Mouse (Mus musculus): ENCODE data around the gene Psmb10. TPM values are rescaled to one million over a fixed set of nuclear protein-coding genes. Genes with fewer than 3 reads are reported as not detected.
A peak's percentile ranks its signal among the peaks of the same experiment; 100 is the strongest.

Gene Psmb10
- polyA plus RNA-seq, 1 experiment, result 137 TPM

GRCm38 (mm10) chr8:105943321-105943739, 5.1 kb upstream of the Psmb10 start, which contains the start of gene Lcat:
Lcat (minus strand) TSS chr8:105943382.
- TF ChIP-seq POLR2A (IDR thresholded peaks at IDR 0.05; ENCODE audit: extremely low read depth, insufficient read depth, low read length) (peak; percentile 66; the same call in 1 of the 2 replicates), CTCF (IDR thresholded peaks at IDR 0.05; ENCODE audit: extremely low read depth, insufficient read depth, low read length) (no peak)
- no peak within 1 kb of the TSS for H3K4me3 ChIP-seq (ENCODE audit: insufficient read depth, low read length)

DNA sequence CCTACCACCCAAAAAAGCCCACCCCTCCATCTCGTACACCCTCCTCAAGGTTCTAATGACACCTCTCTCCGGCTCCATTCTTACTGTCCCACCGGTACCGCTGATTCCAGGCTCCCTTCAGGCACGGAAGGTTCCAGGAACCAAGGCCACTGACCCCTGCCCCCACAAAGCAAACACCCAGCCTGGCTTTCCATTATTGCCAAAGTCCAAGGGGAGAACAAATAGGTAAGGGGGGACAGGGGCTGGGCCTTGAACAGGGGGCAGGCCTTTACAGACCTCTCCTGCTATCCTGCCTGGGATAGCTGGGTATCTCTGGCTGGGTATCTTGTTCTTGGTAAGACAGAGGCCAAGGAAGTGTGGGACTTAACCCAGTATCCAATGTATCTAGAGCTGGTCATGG, 4.3 kb upstream of the Psmb10 start:
- no peak overlapping the region for H3K27ac ChIP-seq (ENCODE audit: insufficient read depth, low read length)
- no peaks in the 10 kb centered on the region for H3K4me1 ChIP-seq (ENCODE audit: control insufficient read depth, insufficient read depth, low read length)
- H3K4me3 ChIP-seq (ENCODE audit: insufficient read depth, low read length), result no peak overlapping the region
- TF ChIP-seq POLR2A (IDR thresholded peaks at IDR 0.05; ENCODE audit: extremely low read depth, insufficient read depth, low read length) (no peak), CTCF (IDR thresholded peaks at IDR 0.05; ENCODE audit: extremely low read depth, insufficient read depth, low read length) (no peak)

More at GRCm38 (mm10) chr8:105943321-105943739, 5.1 kb upstream of the Psmb10 start, which contains the start of gene Lcat:
- Histone ChIP-seq H3K4me1 (ENCODE audit: control insufficient read depth, insufficient read depth, low read length) (no peaks in the 10 kb centered on the region), H3K27ac (ENCODE audit: insufficient read depth, low read length) (peak within 1 kb of the TSS; percentile 76)

- no peak for TF ChIP-seq POLR2A (IDR thresholded peaks at IDR 0.05; ENCODE audit: extremely low read depth, insufficient read depth, low read length)
- no peak for TF ChIP-seq CTCF (IDR thresholded peaks at IDR 0.05; ENCODE audit: extremely low read depth, insufficient read depth, low read length)
- H3K4me1 ChIP-seq (ENCODE audit: control insufficient read depth, insufficient read depth, low read length), result no peaks in the 10 kb centered on the region
- H3K27ac ChIP-seq (ENCODE audit: insufficient read depth, low read length), result no peak overlapping the region
- H3K4me3 ChIP-seq (ENCODE audit: insufficient read depth, low read length), result no peak overlapping the region
Observed at GRCm38 (mm10) chr8:105942026-105942425, 3.8 kb upstream of the Psmb10 start.

DNA sequence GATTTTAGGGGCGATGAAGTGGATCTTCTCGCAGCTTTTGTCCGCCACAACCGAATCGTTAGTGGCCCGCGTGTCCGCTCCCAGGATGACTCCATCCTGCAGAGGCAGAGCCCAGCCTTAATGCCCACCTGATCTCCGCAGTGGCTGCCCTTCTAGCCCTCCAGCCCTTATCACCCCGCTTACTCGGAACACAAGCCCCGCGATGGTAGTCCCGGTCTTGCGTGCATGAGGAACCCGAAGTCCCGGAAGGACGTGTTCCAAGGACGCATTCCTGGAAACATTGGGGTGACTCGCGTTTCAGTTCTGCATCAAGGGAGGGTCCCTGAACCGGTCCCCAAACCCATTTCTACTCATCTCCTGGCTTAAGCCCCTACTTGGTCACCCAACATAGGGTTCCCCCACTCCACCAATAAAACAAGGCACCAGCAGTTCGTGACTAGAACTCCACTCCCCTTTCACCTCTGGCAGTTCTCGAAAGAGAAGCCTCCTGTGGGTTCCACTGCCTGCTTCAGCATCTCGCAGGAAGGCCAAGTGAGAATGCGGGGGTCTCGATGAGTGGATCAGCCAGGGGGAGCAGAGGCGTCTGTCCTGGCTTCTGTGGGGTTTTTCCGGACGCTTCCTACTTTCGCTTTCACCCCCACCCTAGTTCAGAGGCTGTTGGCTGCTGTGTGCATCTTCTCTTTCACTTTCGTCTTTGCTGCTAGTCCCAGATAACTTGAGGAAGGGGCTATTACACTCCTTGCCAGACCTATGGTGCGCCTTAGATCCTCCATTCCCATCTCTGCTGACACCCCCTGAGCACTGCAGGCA, 543 bp downstream of the Psmb10 start:
- TF ChIP-seq POLR2A (IDR thresholded peaks at IDR 0.05; ENCODE audit: extremely low read depth, insufficient read depth, low read length), result peak; percentile 17; the same call in 1 of the 2 replicates
- no peak for TF ChIP-seq CTCF (IDR thresholded peaks at IDR 0.05; ENCODE audit: extremely low read depth, insufficient read depth, low read length)
- Histone ChIP-seq H3K4me3 (ENCODE audit: insufficient read depth, low read length) (peak overlapping the region; percentile 91), H3K4me1 (ENCODE audit: control insufficient read depth, insufficient read depth, low read length) (peaks cover 2% of the 10 kb centered on the region; the same call in 1 of the 2 replicates), H3K27ac (ENCODE audit: insufficient read depth, low read length) (peak overlapping the region; percentile 89)

DNA sequence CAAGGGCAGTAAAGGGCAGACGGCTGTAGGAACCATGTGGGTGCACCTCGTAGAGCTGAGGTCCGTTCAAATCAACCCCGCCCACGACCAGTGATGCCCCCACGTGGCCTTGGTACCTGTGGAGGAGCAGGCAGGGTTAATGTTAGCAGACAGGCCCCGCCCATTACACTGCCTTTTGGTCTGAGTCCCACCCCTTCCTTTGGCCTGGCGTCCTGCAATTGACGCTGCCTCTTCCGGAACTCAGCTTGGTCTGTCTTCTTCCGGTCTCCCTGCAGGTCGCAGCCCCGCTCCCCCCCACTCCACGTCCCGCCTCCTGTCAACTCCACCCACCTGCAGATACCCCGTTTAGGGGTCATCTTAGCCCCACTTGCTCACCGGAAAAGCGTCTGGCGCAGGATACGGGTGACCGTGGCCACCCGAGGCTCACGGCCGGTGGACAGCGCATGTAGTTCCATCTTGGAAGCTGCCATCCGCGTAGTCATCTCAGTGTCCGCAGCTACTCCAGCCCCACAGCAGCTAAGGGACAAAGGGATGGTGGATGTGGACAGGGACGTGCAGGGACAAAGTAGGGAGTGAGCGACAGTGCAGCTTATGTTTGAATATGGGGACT, 1.3 kb downstream of the Psmb10 start:
- peaks cover 2% of the 10 kb centered on the region; the same call in 1 of the 2 replicates for H3K4me1 ChIP-seq (ENCODE audit: control insufficient read depth, insufficient read depth, low read length)
- peak overlapping the region; percentile 91 for H3K4me3 ChIP-seq (ENCODE audit: insufficient read depth, low read length)
- H3K27ac ChIP-seq (ENCODE audit: insufficient read depth, low read length), result peak overlapping the region; percentile 89
- TF ChIP-seq POLR2A (IDR thresholded peaks at IDR 0.05; ENCODE audit: extremely low read depth, insufficient read depth, low read length) (peak; percentile 86), CTCF (IDR thresholded peaks at IDR 0.05; ENCODE audit: extremely low read depth, insufficient read depth, low read length) (no peak)

DNA sequence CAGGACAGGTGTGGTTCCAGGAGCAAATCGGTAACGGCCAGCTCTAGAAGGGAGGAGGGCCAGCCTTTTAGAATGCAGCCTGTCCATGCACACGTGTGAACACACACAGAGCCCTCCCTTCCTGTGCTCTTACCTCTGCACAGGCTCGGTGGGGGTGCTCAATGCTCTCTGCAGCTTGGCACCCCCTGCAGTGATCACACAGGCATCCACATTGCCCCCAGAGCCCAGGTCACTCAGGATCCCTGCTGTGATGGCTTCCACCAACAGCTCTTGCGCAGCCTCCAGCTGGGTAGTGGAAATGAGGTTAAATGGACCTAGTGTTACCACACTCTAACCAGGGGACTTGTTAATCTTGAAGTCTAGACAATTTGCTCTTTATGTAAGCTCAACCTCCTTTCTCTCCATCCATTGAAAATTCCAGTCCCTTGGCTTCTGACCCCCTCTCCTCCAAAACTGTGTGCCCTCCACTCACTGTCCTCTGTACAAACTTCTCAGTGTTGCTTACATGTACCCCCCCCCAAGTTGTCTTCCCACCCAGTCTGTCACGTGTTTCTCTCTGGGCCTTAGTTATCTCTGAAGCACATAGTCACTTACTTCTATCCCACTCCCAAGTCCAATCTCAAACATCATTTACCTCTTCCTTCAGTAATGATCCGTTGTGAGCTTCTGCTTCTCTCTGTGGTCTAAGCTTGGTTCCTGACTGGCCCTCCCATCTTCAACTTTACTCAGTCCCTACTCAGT, 2.2 kb downstream of the Psmb10 start:
- H3K4me1 ChIP-seq (ENCODE audit: control insufficient read depth, insufficient read depth, low read length), result peaks cover 2% of the 10 kb centered on the region; the same call in 1 of the 2 replicates
- no peak for TF ChIP-seq POLR2A (IDR thresholded peaks at IDR 0.05; ENCODE audit: extremely low read depth, insufficient read depth, low read length)
- TF ChIP-seq CTCF (IDR thresholded peaks at IDR 0.05; ENCODE audit: extremely low read depth, insufficient read depth, low read length), result no peak
- peak overlapping the region; percentile 91 for H3K4me3 ChIP-seq (ENCODE audit: insufficient read depth, low read length)
- peak overlapping the region; percentile 61; the same call in 1 of the 2 replicates for H3K27ac ChIP-seq (ENCODE audit: insufficient read depth, low read length)

GRCm38 (mm10) chr8:105935105-105935504, 3.1 kb downstream of the Psmb10 start:
- H3K27ac ChIP-seq (ENCODE audit: insufficient read depth, low read length), result no peak overlapping the region

DNA sequence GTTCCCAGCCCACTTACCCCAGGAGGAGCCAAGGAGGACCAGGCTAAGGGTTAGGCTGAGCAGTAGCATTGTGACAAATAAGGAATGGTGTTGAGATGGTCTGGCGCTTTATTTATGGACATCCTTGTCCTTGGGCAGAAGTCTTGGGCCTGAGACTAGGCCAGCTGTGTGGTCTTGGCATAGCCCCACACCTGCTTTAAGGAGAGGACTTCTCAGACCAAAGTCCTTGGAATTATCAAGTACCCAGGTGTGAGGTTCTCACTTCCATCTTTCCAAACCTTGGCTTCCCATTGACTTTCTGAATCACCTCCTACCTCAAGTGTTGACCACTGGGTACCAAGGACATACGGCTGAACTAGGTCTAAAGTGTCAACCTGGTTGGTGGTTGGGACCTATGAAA, 4.5 kb downstream of the Psmb10 start, which contains the start of gene Ctrl:
TSS of gene Ctrl (minus strand) at position 101 of the 400 bp plus-strand sequence.
- peaks cover 2% of the 10 kb centered on the region for H3K4me1 ChIP-seq (ENCODE audit: control insufficient read depth, insufficient read depth, low read length)
- no peak within 1 kb of the TSS for H3K4me3 ChIP-seq (ENCODE audit: insufficient read depth, low read length)
- H3K27ac ChIP-seq (ENCODE audit: insufficient read depth, low read length), result no peak within 1 kb of the TSS
- TF ChIP-seq CTCF (IDR thresholded peaks at IDR 0.05; ENCODE audit: extremely low read depth, insufficient read depth, low read length), result no peak
- TF ChIP-seq POLR2A (IDR thresholded peaks at IDR 0.05; ENCODE audit: extremely low read depth, insufficient read depth, low read length), result no peak

More at GRCm38 (mm10) chr8:105935105-105935504, 3.1 kb downstream of the Psmb10 start:
- peaks cover 2% of the 10 kb centered on the region for H3K4me1 ChIP-seq (ENCODE audit: control insufficient read depth, insufficient read depth, low read length)
- no peak overlapping the region for H3K4me3 ChIP-seq (ENCODE audit: insufficient read depth, low read length)
- no peak for TF ChIP-seq POLR2A (IDR thresholded peaks at IDR 0.05; ENCODE audit: extremely low read depth, insufficient read depth, low read length)
- no peak for TF ChIP-seq CTCF (IDR thresholded peaks at IDR 0.05; ENCODE audit: extremely low read depth, insufficient read depth, low read length)

- TF ChIP-seq CTCF (IDR thresholded peaks at IDR 0.05; ENCODE audit: extremely low read depth, insufficient read depth, low read length), result no peak
- TF ChIP-seq POLR2A (IDR thresholded peaks at IDR 0.05; ENCODE audit: extremely low read depth, insufficient read depth, low read length), result no peak
- H3K27ac ChIP-seq (ENCODE audit: insufficient read depth, low read length), result no peak overlapping the region
- H3K4me3 ChIP-seq (ENCODE audit: insufficient read depth, low read length), result no peak overlapping the region
- H3K4me1 ChIP-seq (ENCODE audit: control insufficient read depth, insufficient read depth, low read length), result peaks cover 2% of the 10 kb centered on the region
Observed at GRCm38 (mm10) chr8:105932525-105932924, 5.7 kb downstream of the Psmb10 start.

All from cortical plate, adult 2 months (tissue).